Mouse (Mus musculus) layer of hippocampus, postnatal 14 days (tissue): ENCODE data around the gene Gm8857. TPM values are rescaled to one million over a fixed set of nuclear protein-coding genes. Genes with fewer than 3 reads are reported as not detected.
"Not testable (repeated sequence)": the region's sequence is repeated elsewhere in the genome, so short reads cannot be mapped to it uniquely, and the experiment has no call there.

Source experiments
- DNase-seq, 2 experiments: peaks; one replicate each; pipeline ENCODE4 v3.0.0; 2021 to 2022; ENCODE audit warnings: low spot score in 2 of 2, mixed read lengths in 1 of 2
- long read RNA-seq, 2 experiments: library from polyadenylated mRNA; stranded (forward); transcript quantifications; one replicate each; pipeline ENCODE4 v2.0.0; 2021
- total RNA-seq, 2 experiments: library from RNA; stranded (reverse); gene quantifications; 2 replicates each; pipeline ENCODE4 v1.2.3; 2021

Gene Gm8857
- total RNA-seq: not detected
- long read RNA-seq, experiment 1: 0 reads
- long read RNA-seq, experiment 2: 0 reads

GRCm38 (mm10) chr5:10947505-10947904 is at the start of gene Gm8857, which contains the start of gene Gm8871:
TSS of gene Gm8857 (plus strand) at chr5:10947807.
TSS of gene Gm8871 (plus strand) at chr5:10947805.
- not testable (repeated sequence) for DNase-seq

DNA sequence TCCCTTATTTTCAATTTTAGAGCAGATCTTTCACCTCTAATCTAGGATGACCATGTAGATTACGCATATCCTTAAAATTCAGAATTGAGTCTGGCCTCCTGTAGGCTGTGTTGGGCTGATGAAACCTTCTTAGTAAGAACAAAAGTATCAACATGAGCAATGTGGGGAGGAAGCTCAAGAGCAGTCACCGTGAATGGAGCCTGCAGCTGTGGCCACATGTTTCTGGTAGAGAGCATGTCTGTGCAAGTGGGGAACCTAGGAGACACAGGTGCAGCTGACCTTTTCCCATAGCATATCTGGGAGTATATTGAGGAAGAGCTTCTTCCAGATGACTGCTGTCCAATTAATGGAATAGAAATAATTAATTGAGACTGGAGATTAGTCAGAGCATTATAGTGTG is 5.9 kb downstream of the Gm8857 start:
- DNase-seq: not testable (repeated sequence)

GRCm38 (mm10) chr5:10958057-10958456 is 10.4 kb downstream of the Gm8857 start:
- DNase-seq: not testable (repeated sequence)

Other genes starting within 250 kb of the Gm8857 start
- not detected for gene Gm8871, start within 50 bp of the Gm8857 start, total RNA-seq
- gene Gm8879, start 179.8 kb downstream of the Gm8857 start, total RNA-seq: not detected
- not detected for gene Gm5861, start 235.3 kb downstream of the Gm8857 start, total RNA-seq